ENCODE assay signal across 10 mouse cellular contexts in genomic region chr16:48621019-48621418, GRCm38 (mm10).
"Had no signal": no experiment of that assay in that cellular context is flagged by ENCODE, and none has a peak within 500 bp of the region (broad histone marks: within the 10 kb centered on the region; RNA-seq: fewer than 3 reads in every experiment).

No protein-coding gene starts in this region.

- H3K4me2 ChIP-seq: limb, embryonic 13.5 days; midbrain, embryonic 13.5 days had no signal

- ATAC-seq: midbrain, embryonic 13.5 days had no signal

- DNase-seq: kidney, adult 9 months; kidney, postnatal 4 days; left cerebral cortex, postnatal 4 days; lung, adult 18-20 months; thymus, postnatal 4 days had no signal

- H3K27ac ChIP-seq: kidney, postnatal 0 days; layer of hippocampus, adult 2 months; limb, embryonic 13.5 days; liver, embryonic 14.5 days; midbrain, embryonic 13.5 days had no signal

- H3K9ac ChIP-seq: limb, embryonic 13.5 days; liver, embryonic 14.5 days; midbrain, embryonic 13.5 days had no signal

- H3K4me3 ChIP-seq: layer of hippocampus, adult 2 months; limb, embryonic 13.5 days; midbrain, embryonic 13.5 days had no signal

- H3K27me3 ChIP-seq: limb, embryonic 13.5 days; midbrain, embryonic 13.5 days had no signal

- H3K36me3 ChIP-seq: limb, embryonic 13.5 days; midbrain, embryonic 13.5 days had no signal

- H3K9me3 ChIP-seq: limb, embryonic 13.5 days; midbrain, embryonic 13.5 days had no signal

- H3K4me1 ChIP-seq: midbrain, embryonic 13.5 days had no signal
